Mouse (Mus musculus) megakaryocyte, embryonic 14.5 days (primary cell): ENCODE results near the gene Kifc1.

Experiments used
- FLI1 ChIP-seq: IDR thresholded peaks from 2 replicates; pipeline ENCODE4 v1.6.1; 2012; ENCODE audit warnings: low read length, inconsistent platforms, mixed read lengths
- GATA1 ChIP-seq: IDR thresholded peaks from 3 replicates; pipeline ENCODE4 v1.6.1; 2012; ENCODE audit warnings: mixed read lengths, low read length, inconsistent platforms, borderline replicate concordance

DNA sequence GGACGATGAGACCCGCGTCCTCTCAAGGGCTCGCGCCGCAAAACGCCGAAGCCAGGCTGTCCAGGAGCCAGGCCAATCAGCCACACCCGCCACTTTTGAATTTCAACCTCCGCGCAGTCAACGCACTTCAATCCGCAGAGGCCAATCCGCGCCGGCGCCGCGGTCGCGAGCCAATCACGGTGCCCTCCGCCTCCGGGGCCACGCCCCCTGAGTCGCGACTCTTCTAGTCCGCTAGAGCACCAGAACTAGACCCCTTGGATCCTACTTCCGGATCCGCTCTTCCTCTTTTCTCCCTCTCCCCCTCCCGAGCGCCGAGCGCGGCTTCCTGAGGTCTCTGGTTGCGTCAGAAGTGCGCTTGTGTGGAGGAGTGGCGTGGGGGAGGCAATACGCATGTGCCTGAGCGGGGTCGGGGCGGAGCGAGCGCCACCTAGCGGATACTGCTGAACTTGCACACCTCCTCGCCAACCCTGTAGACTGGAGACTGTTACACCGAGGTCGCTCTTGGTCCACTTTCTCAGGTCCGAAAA lies at the start of gene Kifc1:
- TF ChIP-seq GATA1 (no peak), FLI1 (peak; percentile 75)
